Mouse (Mus musculus) MEL (cell line): ENCODE results near the gene Diexf. TPM values are rescaled to one million over a fixed set of nuclear protein-coding genes. Genes with fewer than 3 reads are reported as not detected.
A peak's percentile ranks its signal among the peaks of the same experiment; 100 is the strongest.

Source experiments
- DNase-seq: peaks from one replicate; pipeline ENCODE4 v3.0.0; 2011; ENCODE audit warnings: low read depth, low spot score
- H3K27ac ChIP-seq: 2 replicates; pipeline ENCODE4 v1.5.1; 2012; ENCODE audit warnings: low read depth, mild to moderate bottlenecking, control low read depth, low read length, moderate library complexity; ENCODE audit not compliant: control insufficient read depth
- H3K27me3 ChIP-seq, 2 experiments: fragments of 150-350 bp in 1 of 2; sonication (generic) in 1 of 2; 2 replicates each; pipeline ENCODE4 v1.6.1; 2012; ENCODE audit warnings: low read length in 2 of 2, mild to moderate bottlenecking in 2 of 2, improper control_type of control experiment in 1 of 2, moderate library complexity in 1 of 2; ENCODE audit not compliant: insufficient read depth in 2 of 2, control insufficient read depth in 1 of 2
- H3K36me3 ChIP-seq, 2 experiments: 2 replicates each; pipeline ENCODE4 v1.6.1; 2012 to 2014; ENCODE audit warnings: low read length in 2 of 2, improper control_type of control experiment in 1 of 2, inconsistent platforms in 1 of 2, mild to moderate bottlenecking in 1 of 2; ENCODE audit not compliant: insufficient read depth in 2 of 2, control insufficient read depth in 1 of 2
- H3K4me1 ChIP-seq, 2 experiments: fragments of 150-350 bp in 1 of 2; sonication (generic) in 1 of 2; 2 replicates each; pipeline ENCODE4 v1.6.1; 2012; ENCODE audit warnings: low read length in 2 of 2, improper control_type of control experiment in 1 of 2, mild to moderate bottlenecking in 1 of 2; ENCODE audit not compliant: insufficient read depth in 2 of 2, control insufficient read depth in 1 of 2
- H3K4me3 ChIP-seq, 2 experiments: fragments of 150-350 bp in 1 of 2; sonication (generic) in 1 of 2; 2 replicates each; pipeline ENCODE4 v1.5.1; 2012; ENCODE audit warnings: low read depth in 2 of 2, low read length in 2 of 2, mild to moderate bottlenecking in 2 of 2, moderate library complexity in 2 of 2, control low read depth in 1 of 2, improper control_type of control experiment in 1 of 2; ENCODE audit not compliant: control insufficient read depth in 1 of 2, insufficient read depth in 1 of 2
- H3K79me2 ChIP-seq: 2 replicates; pipeline ENCODE4 v1.6.1; 2012; ENCODE audit warnings: mild to moderate bottlenecking, low read length, moderate library complexity; ENCODE audit not compliant: control insufficient read depth, poor library complexity, insufficient read depth
- H3K9ac ChIP-seq: 2 replicates; pipeline ENCODE4 v1.6.1; 2012; ENCODE audit warnings: low read depth, mild to moderate bottlenecking, control low read depth, low read length, moderate library complexity; ENCODE audit not compliant: control insufficient read depth, poor library complexity, severe bottlenecking
- H3K9me3 ChIP-seq: fragments of 150-350 bp; sonication (generic); replicated peaks from 2 replicates; pipeline ENCODE4 v1.6.1; 2012; ENCODE audit warnings: mild to moderate bottlenecking, low read length, improper control_type of control experiment, moderate library complexity; ENCODE audit not compliant: insufficient read depth
- CHD2 ChIP-seq: IDR thresholded peaks from 2 replicates; pipeline ENCODE4 v1.6.1; 2011; ENCODE audit warnings: low read length, improper control_type of control experiment
- CTCF ChIP-seq, 3 experiments: IDR thresholded peaks in 2 of 3; conservative IDR thresholded peaks in 1 of 3; 2 replicates each; pipeline ENCODE4 v1.5.1; 2011 to 2012; ENCODE audit warnings: low read length in 3 of 3, low read depth in 2 of 3, mild to moderate bottlenecking in 2 of 3, improper control_type of control experiment in 1 of 3, inconsistent platforms in 1 of 3, mixed read lengths in 1 of 3, moderate library complexity in 1 of 3; ENCODE audit not compliant: control insufficient read depth in 1 of 3, insufficient read depth in 1 of 3, poor library complexity in 1 of 3, severe bottlenecking in 1 of 3
- ETS1 ChIP-seq: IDR thresholded peaks from 2 replicates; pipeline ENCODE4 v1.6.1; 2012; ENCODE audit warnings: low read depth, mild to moderate bottlenecking, inconsistent platforms, low read length, improper control_type of control experiment, moderate library complexity
- GABPA ChIP-seq: IDR thresholded peaks from 2 replicates; pipeline ENCODE4 v1.6.1; 2012; ENCODE audit warnings: low read depth, mild to moderate bottlenecking, inconsistent platforms, low read length, improper control_type of control experiment, moderate library complexity
- GATA1 ChIP-seq: IDR thresholded peaks from 2 replicates; pipeline ENCODE4 v1.6.1; 2011; ENCODE audit warnings: low read depth, low read length, improper control_type of control experiment
- MAFK ChIP-seq: IDR thresholded peaks from 2 replicates; pipeline ENCODE4 v1.6.1; 2011; ENCODE audit warnings: low read depth, mild to moderate bottlenecking, low read length, improper control_type of control experiment, borderline replicate concordance
- MEF2A ChIP-seq: IDR thresholded peaks from 2 replicates; pipeline ENCODE4 v1.6.1; 2014; ENCODE audit warnings: low read depth, mild to moderate bottlenecking, inconsistent platforms, low read length, improper control_type of control experiment; ENCODE audit not compliant: poor library complexity, insufficient replicate concordance, severe bottlenecking; ENCODE audit errors: extremely low read depth
- POLR2A ChIP-seq, 2 experiments: IDR thresholded peaks; 2 replicates each; pipeline ENCODE4 v1.6.1; 2011 to 2012; ENCODE audit warnings: low read length in 2 of 2, mild to moderate bottlenecking in 2 of 2, control low read depth in 1 of 2, improper control_type of control experiment in 1 of 2, low read depth in 1 of 2, moderate library complexity in 1 of 2; ENCODE audit not compliant: control insufficient read depth in 1 of 2, insufficient read depth in 1 of 2, poor library complexity in 1 of 2
- POLR2AphosphoS5 ChIP-seq: IDR thresholded peaks from 2 replicates; pipeline ENCODE4 v1.6.1; 2012; ENCODE audit warnings: low read depth, borderline replicate concordance, mild to moderate bottlenecking, inconsistent platforms, low read length, moderate library complexity, mixed read lengths
- RAD21 ChIP-seq: IDR thresholded peaks from 2 replicates; pipeline ENCODE4 v1.6.1; 2011; ENCODE audit warnings: mild to moderate bottlenecking, low read depth, low read length, improper control_type of control experiment
- RCOR1 ChIP-seq: IDR thresholded peaks from 2 replicates; pipeline ENCODE4 v1.6.1; 2012; ENCODE audit warnings: low read depth, mild to moderate bottlenecking, inconsistent platforms, low read length, improper control_type of control experiment
- TBP ChIP-seq: IDR thresholded peaks from 2 replicates; pipeline ENCODE4 v1.8.0; 2011; ENCODE audit warnings: low read depth, low read length, improper control_type of control experiment
- ZMIZ1 ChIP-seq: IDR thresholded peaks from 2 replicates; pipeline ENCODE4 v1.6.1; 2012; ENCODE audit warnings: low read depth, mild to moderate bottlenecking, inconsistent platforms, low read length, improper control_type of control experiment, moderate library complexity
- polyA plus RNA-seq, 2 experiments: library from polyadenylated mRNA; stranded (reverse) in 1 of 2; unstranded in 1 of 2; fragments of >175 nt in 1 of 2; fragments of >200 nt in 1 of 2; gene quantifications; 2 replicates each; pipeline versions ENCODE4 v1.2.1 to v1.2.4; 2012; ENCODE audit warnings: low replicate concordance in 2 of 2, low read depth in 1 of 2; ENCODE audit not compliant: insufficient read length in 2 of 2, insufficient read depth in 1 of 2, missing spikeins in 1 of 2
- total RNA-seq: library from RNA; depleted of rRNA; stranded (reverse); fragments of 300-350 nt; gene quantifications from 2 replicates; pipeline ENCODE4 v1.2.3, GENCODE M21; 2012

Gene Diexf
- total and polyA plus RNA-seq, 3 experiments, result 20.6 to 45.4 TPM; not detected in 1

DNA sequence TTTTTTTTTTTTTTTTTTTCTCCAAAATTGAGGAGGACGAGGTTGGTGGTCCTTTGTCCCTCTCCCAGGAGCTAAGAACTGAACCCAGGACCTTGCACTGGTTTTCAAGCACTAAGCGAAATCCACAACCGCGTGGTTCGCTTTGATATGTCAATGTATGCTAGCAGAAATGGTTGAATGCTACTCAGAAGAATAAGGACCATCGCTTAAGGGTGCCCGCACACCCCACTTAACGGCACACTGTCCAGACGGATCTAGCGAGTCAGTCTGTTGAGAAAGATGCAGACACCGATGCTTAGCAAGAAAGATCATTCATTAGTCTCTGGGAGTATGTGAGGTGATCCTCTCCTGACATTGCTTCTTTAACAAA lies 369 bp upstream of the Diexf start:
- Histone ChIP-seq H3K36me3 (peaks cover 3 to 22% of the 10 kb centered on the region in 2 experiments), H3K27ac (peak overlapping the region; percentile 64), H3K9ac (peak overlapping the region; percentile 68), H3K27me3 (no peaks in the 10 kb centered on the region), H3K4me1 (peaks cover 2 to 16% of the 10 kb centered on the region in 2 experiments; a peak in 3 of 4 replicates), H3K9me3 (no peaks in the 10 kb centered on the region), H3K79me2 (peaks cover 26% of the 10 kb centered on the region), H3K4me3 (peak overlapping the region; percentile 56 to 58)
- no peak for DNase-seq
- TF ChIP-seq GATA1 (0 out of 2 replicates have a peak, but pooled peaks have one; percentile 35), RAD21 (no peak), POLR2A (IDR thresholded peaks at IDR 0.05; ENCODE audit: control insufficient read depth in 1 of 2, insufficient read depth in 1 of 2, low read depth in 1 of 2, low read length in 2 of 2, poor library complexity in 1 of 2) (peak in 1 of 2 experiments; percentile 11; a peak in 1 of 4 replicates), CTCF (IDR thresholded peaks at IDR 0.05 in 2 of 3, conservative IDR thresholded peaks at IDR 0.05 in 1 of 3; ENCODE audit: control insufficient read depth in 1 of 3, insufficient read depth in 1 of 3, low read depth in 2 of 3, low read length in 3 of 3, poor library complexity in 1 of 3, severe bottlenecking in 1 of 3) (no peak)

- TF ChIP-seq POLR2A (IDR thresholded peaks at IDR 0.05; ENCODE audit: control insufficient read depth in 1 of 2, insufficient read depth in 1 of 2, low read depth in 1 of 2, low read length in 2 of 2, poor library complexity in 1 of 2) (no peak), MEF2A (peak; percentile 80; the same call in 1 of the 2 replicates), ETS1 (0 out of 2 replicates have a peak, but pooled peaks have one; percentile 36), ZMIZ1 (no peak), POLR2AphosphoS5 (no peak), RCOR1 (peak; percentile 72; the same call in 1 of the 2 replicates)
- Histone ChIP-seq H3K27me3 (no peaks in the 10 kb centered on the region), H3K4me1 (peaks cover 2 to 16% of the 10 kb centered on the region in 2 experiments; a peak in 3 of 4 replicates), H3K79me2 (peaks cover 27% of the 10 kb centered on the region), H3K4me3 (peak overlapping the region; percentile 78 to 99), H3K27ac (peak overlapping the region; percentile 53), H3K9ac (peak overlapping the region; percentile 94), H3K9me3 (no peaks in the 10 kb centered on the region), H3K36me3 (peaks cover 8 to 22% of the 10 kb centered on the region in 2 experiments)
- DNase-seq, result no peak
Measured at GRCm38 (mm10) chr1:193129321-193129720, 751 bp downstream of the Diexf start.

- H3K9me3 ChIP-seq, result no peaks in the 10 kb centered on the region
- H3K4me1 ChIP-seq, result peaks cover 2 to 16% of the 10 kb centered on the region in 2 experiments; a peak in 3 of 4 replicates
- H3K27me3 ChIP-seq, result no peaks in the 10 kb centered on the region
- no peak overlapping the region for H3K4me3 ChIP-seq
- H3K27ac ChIP-seq, result no peak overlapping the region
- TF ChIP-seq RCOR1 (no peak), TBP (no peak), MAFK (no peak), GABPA (no peak), ETS1 (no peak), ZMIZ1 (no peak), CHD2 (no peak)
- H3K9ac ChIP-seq, result no peak overlapping the region
- H3K36me3 ChIP-seq, result peaks cover 12 to 22% of the 10 kb centered on the region in 2 experiments
- DNase-seq, result peak; percentile 23
- peaks cover 27% of the 10 kb centered on the region for H3K79me2 ChIP-seq
Measured at GRCm38 (mm10) chr1:193128055-193128454, 2.0 kb downstream of the Diexf start.
